Mouse (Mus musculus): ENCODE data around the gene Cyp2c55. TPM values are rescaled to one million over a fixed set of nuclear protein-coding genes. Genes with fewer than 3 reads are reported as not detected.

Cyp2c55 gene
- not detected in 2 replicates for polyA plus RNA-seq (2015; fragmentation: Nextera tagmentation; extraction: Ambion mirVana)

GRCm38 (mm10) chr19:39006715-39007114 is at the start of gene Cyp2c55:
TSS of gene Cyp2c55 (plus strand) at chr19:39007019.
- Histone ChIP-seq H3K4me2 (no peak within 1 kb of the TSS), H3K9me3 (no peaks in the 10 kb centered on the region), H3K9ac (no peak within 1 kb of the TSS), H3K4me3 (no peak within 1 kb of the TSS), H3K36me3 (no peaks in the 10 kb centered on the region), H3K27me3 (no peaks in the 10 kb centered on the region), H3K4me1 (replicated peaks) (no peaks in the 10 kb centered on the region), H3K27ac (replicated peaks) (no peak within 1 kb of the TSS)
- no peak for ATAC-seq (ENCODE audit: low read depth)

- H3K4me3 ChIP-seq = no peak overlapping the region
- 89% methylated on average over 6 of the region's 6 CpGs for WGBS
- no peaks in the 10 kb centered on the region for H3K27me3 ChIP-seq
- no peak overlapping the region for H3K9ac ChIP-seq
- H3K27ac ChIP-seq (replicated peaks) = no peak overlapping the region
- peaks cover 9% of the 10 kb centered on the region; the same call in 1 of the 2 replicates for H3K36me3 ChIP-seq
- H3K4me1 ChIP-seq (replicated peaks) = no peaks in the 10 kb centered on the region
- H3K9me3 ChIP-seq = no peaks in the 10 kb centered on the region
- H3K4me2 ChIP-seq = no peak overlapping the region
- ATAC-seq (ENCODE audit: low read depth) = no peak
These were observed 36.1 kb upstream of the Cyp2c55 start for GRCm38 (mm10) chr19:38970741-38971140.

- Histone ChIP-seq H3K9ac (no peak overlapping the region), H3K9me3 (no peaks in the 10 kb centered on the region), H3K4me3 (no peak overlapping the region), H3K27ac (replicated peaks) (no peak overlapping the region), H3K36me3 (peaks cover 9% of the 10 kb centered on the region; the same call in 1 of the 2 replicates), H3K4me1 (replicated peaks) (no peaks in the 10 kb centered on the region), H3K27me3 (no peaks in the 10 kb centered on the region), H3K4me2 (no peak overlapping the region)
- ATAC-seq (ENCODE audit: low read depth) = no peak
- 77% methylated on average over 5 of the region's 5 CpGs for WGBS
These were observed 34.2 kb upstream of the Cyp2c55 start for GRCm38 (mm10) chr19:38972581-38972980.

- H3K4me2 ChIP-seq = no peak overlapping the region
- no peak for ATAC-seq (ENCODE audit: low read depth)
These were observed 33.2 kb upstream of the Cyp2c55 start for GRCm38 (mm10) chr19:38973666-38974065.

GRCm38 (mm10) chr19:38976269-38976668 is 30.6 kb upstream of the Cyp2c55 start:
- no peak overlapping the region for H3K4me3 ChIP-seq
- no peak overlapping the region for H3K27ac ChIP-seq (replicated peaks)
- H3K27me3 ChIP-seq = no peaks in the 10 kb centered on the region
- H3K4me2 ChIP-seq = no peak overlapping the region
- no peak overlapping the region for H3K9ac ChIP-seq
- no peaks in the 10 kb centered on the region for H3K9me3 ChIP-seq
- H3K4me1 ChIP-seq (replicated peaks) = no peaks in the 10 kb centered on the region
- no peaks in the 10 kb centered on the region for H3K36me3 ChIP-seq
- no peak for ATAC-seq (ENCODE audit: low read depth)

More at GRCm38 (mm10) chr19:38973666-38974065, 33.2 kb upstream of the Cyp2c55 start:
- Histone ChIP-seq H3K27ac (replicated peaks) (no peak overlapping the region), H3K36me3 (peaks cover 7% of the 10 kb centered on the region; the same call in 1 of the 2 replicates), H3K9ac (no peak overlapping the region), H3K4me1 (replicated peaks) (no peaks in the 10 kb centered on the region), H3K4me3 (no peak overlapping the region), H3K9me3 (no peaks in the 10 kb centered on the region), H3K27me3 (no peaks in the 10 kb centered on the region)
- WGBS = 66% methylated on average over 7 of the region's 7 CpGs

- Histone ChIP-seq H3K9ac (no peak overlapping the region), H3K4me1 (replicated peaks) (no peaks in the 10 kb centered on the region), H3K4me3 (no peak overlapping the region), H3K9me3 (0 out of 2 replicates have a peak, but pooled peaks cover under 1% of the 10 kb centered on the region), H3K27me3 (no peaks in the 10 kb centered on the region), H3K4me2 (no peak overlapping the region), H3K36me3 (no peaks in the 10 kb centered on the region), H3K27ac (replicated peaks) (no peak overlapping the region)
- no peak for ATAC-seq (ENCODE audit: low read depth)
- 0% methylated on average over 1 of the region's 1 CpGs for WGBS
These were observed 24.9 kb upstream of the Cyp2c55 start for GRCm38 (mm10) chr19:38981966-38982365.

GRCm38 (mm10) chr19:38998248-38998647 is 8.6 kb upstream of the Cyp2c55 start:
- WGBS = 87% methylated on average over 4 of the region's 4 CpGs
- H3K27me3 ChIP-seq = no peaks in the 10 kb centered on the region
- H3K4me3 ChIP-seq = no peak overlapping the region
- no peak for ATAC-seq (ENCODE audit: low read depth)
- no peak overlapping the region for H3K4me2 ChIP-seq
- H3K27ac ChIP-seq (replicated peaks) = no peak overlapping the region
- no peaks in the 10 kb centered on the region for H3K4me1 ChIP-seq (replicated peaks)
- H3K36me3 ChIP-seq = no peaks in the 10 kb centered on the region
- no peak overlapping the region for H3K9ac ChIP-seq
- H3K9me3 ChIP-seq = no peaks in the 10 kb centered on the region; the same call in 1 of the 2 replicates

- H3K4me3 ChIP-seq = no peak overlapping the region
- H3K9ac ChIP-seq = no peak overlapping the region
- H3K9me3 ChIP-seq = no peaks in the 10 kb centered on the region; the same call in 1 of the 2 replicates
- no peaks in the 10 kb centered on the region for H3K4me1 ChIP-seq (replicated peaks)
- no peak for ATAC-seq (ENCODE audit: low read depth)
- H3K27me3 ChIP-seq = no peaks in the 10 kb centered on the region
- WGBS = 95% methylated on average over 1 of the region's 1 CpGs
- no peaks in the 10 kb centered on the region for H3K36me3 ChIP-seq
- H3K27ac ChIP-seq (replicated peaks) = no peak overlapping the region
- H3K4me2 ChIP-seq = no peak overlapping the region
These were observed 8.1 kb upstream of the Cyp2c55 start for GRCm38 (mm10) chr19:38998676-38999075.

- no peak overlapping the region for H3K4me3 ChIP-seq
- H3K4me2 ChIP-seq = no peak overlapping the region
- H3K4me1 ChIP-seq (replicated peaks) = no peaks in the 10 kb centered on the region
- WGBS = 84% methylated on average over 1 of the region's 1 CpGs
- no peaks in the 10 kb centered on the region for H3K27me3 ChIP-seq
- H3K36me3 ChIP-seq = no peaks in the 10 kb centered on the region
- no peak overlapping the region for H3K27ac ChIP-seq (replicated peaks)
- H3K9ac ChIP-seq = no peak overlapping the region
- no peak for ATAC-seq (ENCODE audit: low read depth)
- no peaks in the 10 kb centered on the region for H3K9me3 ChIP-seq
These were observed 1.7 kb upstream of the Cyp2c55 start for GRCm38 (mm10) chr19:39005132-39005531.

- WGBS = 95% methylated on average over 1 of the region's 1 CpGs
- no peaks in the 10 kb centered on the region for H3K36me3 ChIP-seq
- H3K4me3 ChIP-seq = no peak overlapping the region
- H3K4me1 ChIP-seq (replicated peaks) = no peaks in the 10 kb centered on the region
- H3K9ac ChIP-seq = no peak overlapping the region
- no peak overlapping the region for H3K27ac ChIP-seq (replicated peaks)
- ATAC-seq (ENCODE audit: low read depth) = no peak
- no peaks in the 10 kb centered on the region for H3K9me3 ChIP-seq
- no peak overlapping the region for H3K4me2 ChIP-seq
- no peaks in the 10 kb centered on the region for H3K27me3 ChIP-seq
These were observed 51.1 kb downstream of the Cyp2c55 start for GRCm38 (mm10) chr19:39057928-39058327.

GRCm38 (mm10) chr19:39060719-39061118 is 53.9 kb downstream of the Cyp2c55 start, which contains the start of gene Cyp2c65:
TSS of gene Cyp2c65 (plus strand) at chr19:39061015.
- no peaks in the 10 kb centered on the region for H3K9me3 ChIP-seq
- no peaks in the 10 kb centered on the region for H3K4me1 ChIP-seq (replicated peaks)
- WGBS = 81% methylated on average over 2 of the region's 2 CpGs
- ATAC-seq (ENCODE audit: low read depth) = no peak
- no peak within 1 kb of the TSS for H3K4me2 ChIP-seq
- no peak within 1 kb of the TSS for H3K4me3 ChIP-seq
- no peak within 1 kb of the TSS for H3K9ac ChIP-seq
- no peaks in the 10 kb centered on the region for H3K27me3 ChIP-seq
- H3K36me3 ChIP-seq = no peaks in the 10 kb centered on the region
- no peak within 1 kb of the TSS for H3K27ac ChIP-seq (replicated peaks)

Measured in neural tube, embryonic 13.5 days (tissue).